16 mouse cellular contexts compared by ENCODE assay signal in the genomic region with DNA sequence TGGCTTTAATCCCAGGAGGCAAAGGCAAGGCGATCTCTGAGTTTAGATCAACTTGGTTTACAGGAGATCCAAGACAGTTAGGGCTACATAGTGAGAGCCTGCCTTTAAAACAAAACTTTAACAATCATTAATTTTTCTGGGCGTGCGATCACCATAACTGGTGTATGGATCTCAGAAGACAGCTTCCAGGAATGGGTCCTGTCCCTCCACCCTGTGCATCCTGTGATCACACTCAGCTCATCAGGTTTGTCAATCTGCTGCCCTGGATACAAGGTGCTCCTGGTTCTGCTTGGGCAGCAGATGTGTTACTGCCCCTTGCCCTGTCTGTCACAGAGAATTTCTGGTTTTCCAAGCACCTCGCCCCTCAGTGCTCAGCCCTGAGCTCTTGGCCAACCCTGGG. TPM values are rescaled to one million over a fixed set of nuclear protein-coding genes. Genes with fewer than 3 reads are reported as not detected.
DNase-seq lines count a peak whose midpoint lies in the region; ATAC-seq and TF ChIP-seq lines count a peak whose summit lies in the region.
"Had no signal": no experiment of that assay in that cellular context is flagged by ENCODE, and none has a peak within 500 bp of the region (broad histone marks: within the 10 kb centered on the region; RNA-seq: fewer than 3 reads in every experiment).

No protein-coding gene starts in this region.

- peaks cover 3% of the 10 kb centered on the region; the same call in 1 of the 2 replicates for H3K4me1 ChIP-seq in heart, embryonic 13.5 days
- peaks cover 21% of the 10 kb centered on the region for H3K4me1 ChIP-seq in liver, embryonic 12.5 days
- H3K4me1 ChIP-seq in liver, postnatal 0 days (ENCODE audit: insufficient read depth) = peaks cover 14% of the 10 kb centered on the region
- peaks cover 43% of the 10 kb centered on the region for H3K4me1 ChIP-seq in thymus, adult 2 months (replicated peaks; ENCODE audit: control insufficient read depth, insufficient read depth, low read length)
- H3K4me1 ChIP-seq: heart, embryonic 12.5 days had no signal

- no peak for TF ChIP-seq CTCF in liver, postnatal 0 days (IDR thresholded peaks at IDR 0.05; ENCODE audit: low read depth)
- TF ChIP-seq CTCF in thymus, adult 2 months (IDR thresholded peaks at IDR 0.05; ENCODE audit: borderline replicate concordance, control insufficient read depth, extremely low read depth, insufficient read depth, low read length, poor library complexity) = no peak

- no peaks in the 10 kb centered on the region for H3K36me3 ChIP-seq in heart, embryonic 13.5 days
- H3K36me3 ChIP-seq in liver, embryonic 12.5 days = no peaks in the 10 kb centered on the region
- H3K36me3 ChIP-seq in liver, postnatal 0 days (replicated peaks; ENCODE audit: insufficient read depth, low read length) = no peaks in the 10 kb centered on the region
- no peaks in the 10 kb centered on the region for H3K36me3 ChIP-seq in thymus, adult 2 months (ENCODE audit: control insufficient read depth, insufficient read depth, low read length)
- no peaks in the 10 kb centered on the region for H3K36me3 ChIP-seq in splenic B cell, adult 2 months (ENCODE audit: control insufficient read depth, insufficient read depth, low read length, poor library complexity, severe bottlenecking)
- H3K36me3 ChIP-seq: embryonic facial prominence, embryonic 15.5 days; heart, embryonic 12.5 days had no signal

- peaks cover 68% of the 10 kb centered on the region for H3K27me3 ChIP-seq in heart, embryonic 13.5 days (replicated peaks)
- H3K27me3 ChIP-seq in liver, embryonic 12.5 days (replicated peaks) = peaks cover 63% of the 10 kb centered on the region
- H3K27me3 ChIP-seq in liver, postnatal 0 days (ENCODE audit: insufficient read depth, low read length) = no peaks in the 10 kb centered on the region
- no peaks in the 10 kb centered on the region for H3K27me3 ChIP-seq in thymus, adult 2 months (ENCODE audit: control insufficient read depth, insufficient read depth, low read length)
- H3K27me3 ChIP-seq in splenic B cell, adult 2 months (ENCODE audit: control insufficient read depth, insufficient read depth, low read length, poor library complexity, severe bottlenecking) = no peaks in the 10 kb centered on the region
- H3K27me3 ChIP-seq: embryonic facial prominence, embryonic 15.5 days had no signal

- no peak for ATAC-seq in heart, embryonic 13.5 days (ENCODE audit: extremely low read depth, insufficient number of reproducible peaks, low FRiP score, low TSS enrichment)
- no peak for ATAC-seq in liver, embryonic 12.5 days
- no peak for ATAC-seq in liver, postnatal 0 days

- no peak for TF ChIP-seq EP300 in liver, postnatal 0 days (IDR thresholded peaks at IDR 0.05; ENCODE audit: low read depth)

- intact Hi-C loops in heart, postnatal 25 days (cut with DNase I) = no loop called here

- WGBS in heart, embryonic 13.5 days = 80% methylated on average over 4 of the region's 4 CpGs
- 80% methylated on average over 4 of the region's 4 CpGs for WGBS in liver, embryonic 12.5 days (ENCODE audit: insufficient replicate concordance)
- WGBS in liver, postnatal 0 days (ENCODE audit: insufficient replicate concordance) = 80% methylated on average over 4 of the region's 4 CpGs
- 79% methylated on average over 4 of the region's 4 CpGs for WGBS in thymus, adult 2 months

- H3K27ac ChIP-seq in heart, embryonic 13.5 days (replicated peaks) = no peak overlapping the region
- H3K27ac ChIP-seq in liver, embryonic 12.5 days = no peak overlapping the region
- no peak overlapping the region for H3K27ac ChIP-seq in liver, postnatal 0 days (ENCODE audit: low read depth)
- peak overlapping the region; percentile 81; the same call in 1 of the 2 replicates for H3K27ac ChIP-seq in thymus, adult 2 months (ENCODE audit: control insufficient read depth, insufficient read depth, low read length)
- H3K27ac ChIP-seq: embryonic facial prominence, embryonic 15.5 days had no signal

- no peak for DNase-seq in heart, postnatal 25 days (ENCODE audit: low spot score)
- no peak for DNase-seq in liver, postnatal 0 days
- DNase-seq in thymus, adult 2 months = no peak
- no peak for DNase-seq in thymus, postnatal 36 days
- DNase-seq in splenic B cell, adult 2 months (ENCODE audit: low read depth, low spot score) = peak; percentile 31
- no peak for DNase-seq in adrenal gland, postnatal 10 days
- DNase-seq: cerebellum, adult 9-11 months; kidney, adult 8-10 months; right cerebral cortex, postnatal 4 days had no signal

- peak overlapping the region; percentile 78; the same call in 1 of the 2 replicates for H3K4me2 ChIP-seq in heart, embryonic 13.5 days
- peak overlapping the region; percentile 95; the same call in 1 of the 2 replicates for H3K4me2 ChIP-seq in liver, embryonic 12.5 days
- no peak overlapping the region; the same call in 1 of the 2 replicates for H3K4me2 ChIP-seq in liver, postnatal 0 days (ENCODE audit: low read depth, low read length)

- H3K9ac ChIP-seq in heart, embryonic 13.5 days = no peak overlapping the region
- no peak overlapping the region; the same call in 1 of the 2 replicates for H3K9ac ChIP-seq in liver, embryonic 12.5 days
- H3K9ac ChIP-seq in liver, postnatal 0 days (replicated peaks) = no peak overlapping the region

- H3K4me3 ChIP-seq in heart, embryonic 13.5 days = no peak overlapping the region
- 0 out of 2 replicates have a peak overlapping the region, but pooled peaks have one; percentile 65 for H3K4me3 ChIP-seq in liver, embryonic 12.5 days
- H3K4me3 ChIP-seq in liver, postnatal 0 days (ENCODE audit: low read depth, low read length) = no peak overlapping the region
- H3K4me3 ChIP-seq in thymus, adult 2 months (ENCODE audit: control insufficient read depth, insufficient read depth, low read length) = no peak overlapping the region

- no peaks in the 10 kb centered on the region for H3K9me3 ChIP-seq in heart, embryonic 13.5 days
- H3K9me3 ChIP-seq in liver, embryonic 12.5 days (replicated peaks) = no peaks in the 10 kb centered on the region
- H3K9me3 ChIP-seq in liver, postnatal 0 days (ENCODE audit: low read length) = no peaks in the 10 kb centered on the region
- H3K9me3 ChIP-seq: embryonic facial prominence, embryonic 15.5 days; heart, embryonic 12.5 days had no signal

- TF ChIP-seq POLR2A in thymus, adult 2 months (IDR thresholded peaks at IDR 0.05; ENCODE audit: control insufficient read depth, extremely low read depth, insufficient read depth, low read length, poor library complexity) = no peak

RNA-seq across cellular contexts. Expression of gene Tmem161a, which starts 12.9 kb away (rescaled TPM):
- polyA plus RNA-seq in heart, embryonic 13.5 days (2015; fragmentation: Nextera tagmentation; extraction: Ambion mirVana) = 91.8 and 104 TPM in 2 replicates
- 10 to 100 TPM; 93.0 to 98.1 TPM for total RNA-seq in heart, postnatal 25 days (2021)
- 37.7 and 39.4 TPM in 2 replicates for polyA plus RNA-seq in liver, embryonic 12.5 days (2016; fragmentation: Nextera tagmentation; extraction: Ambion mirVana)
- polyA plus RNA-seq in liver, postnatal 0 days (2015; fragmentation: Nextera tagmentation; extraction: Ambion mirVana) = 17.3 and 20.2 TPM in 2 replicates
- polyA plus RNA-seq in thymus, adult 2 months (2012; rRNA removed) = 144 and 156 TPM in 2 replicates
- total RNA-seq in adrenal gland, postnatal 10 days (2021) = 10 to 100 TPM; 43.1 to 47.0 TPM

RNA-seq across cellular contexts. Expression of gene Mef2b, which starts 19.7 kb away (rescaled TPM):
- polyA plus RNA-seq in heart, embryonic 13.5 days (2015; fragmentation: Nextera tagmentation; extraction: Ambion mirVana) = 0.15 and 0.40 TPM in 2 replicates
- under 1 TPM in 1 of 2 experiments, not detected in 1; 0.31 TPM for total RNA-seq in heart, postnatal 25 days (2021)
- polyA plus RNA-seq in liver, embryonic 12.5 days (2016; fragmentation: Nextera tagmentation; extraction: Ambion mirVana) = 0.23 and 0.36 TPM in 2 replicates
- 0.11 TPM in 1 of 2 replicates, not detected in the other for polyA plus RNA-seq in liver, postnatal 0 days (2015; fragmentation: Nextera tagmentation; extraction: Ambion mirVana)
- polyA plus RNA-seq in thymus, adult 2 months (2012; rRNA removed) = 3.5 and 3.6 TPM in 2 replicates
- under 1 TPM; 0.36 to 0.54 TPM for total RNA-seq in adrenal gland, postnatal 10 days (2021)
- total RNA-seq: hematopoietic stem cell, adult 5-6 weeks; left cerebral cortex, postnatal 14 days had no signal
- polyA plus RNA-seq: heart, embryonic 12.5 days; liver, adult 2 months had no signal

RNA-seq across cellular contexts. Expression of gene Borcs8, which starts 19.9 kb away (rescaled TPM):
- polyA plus RNA-seq in heart, embryonic 13.5 days (2015; fragmentation: Nextera tagmentation; extraction: Ambion mirVana) = 36.1 and 40.0 TPM in 2 replicates
- total RNA-seq in heart, postnatal 25 days (2021) = 10 to 100 TPM; 21.2 to 25.5 TPM
- 25.1 and 28.8 TPM in 2 replicates for polyA plus RNA-seq in liver, embryonic 12.5 days (2016; fragmentation: Nextera tagmentation; extraction: Ambion mirVana)
- 17.6 and 18.8 TPM in 2 replicates for polyA plus RNA-seq in liver, postnatal 0 days (2015; fragmentation: Nextera tagmentation; extraction: Ambion mirVana)
- 174 and 178 TPM in 2 replicates for polyA plus RNA-seq in thymus, adult 2 months (2012; rRNA removed)
- total RNA-seq in adrenal gland, postnatal 10 days (2021) = 10 to 100 TPM; 45.0 to 48.5 TPM

RNA-seq across cellular contexts. Expression of gene Rfxank, which starts 20.3 kb away (rescaled TPM):
- polyA plus RNA-seq in heart, embryonic 13.5 days (2015; fragmentation: Nextera tagmentation; extraction: Ambion mirVana) = 15.1 and 17.0 TPM in 2 replicates
- 10 to 100 TPM; 20.9 to 21.5 TPM for total RNA-seq in heart, postnatal 25 days (2021)
- 9.6 and 9.8 TPM in 2 replicates for polyA plus RNA-seq in liver, embryonic 12.5 days (2016; fragmentation: Nextera tagmentation; extraction: Ambion mirVana)
- 3.6 TPM in 2 replicates for polyA plus RNA-seq in liver, postnatal 0 days (2015; fragmentation: Nextera tagmentation; extraction: Ambion mirVana)
- 49.7 and 58.2 TPM in 2 replicates for polyA plus RNA-seq in thymus, adult 2 months (2012; rRNA removed)
- total RNA-seq in adrenal gland, postnatal 10 days (2021) = 10 to 100 TPM; 18.0 to 23.9 TPM

RNA-seq across cellular contexts. Expression of gene Nr2c2ap, which starts 28.1 kb away (rescaled TPM):
- 30.5 and 34.3 TPM in 2 replicates for polyA plus RNA-seq in heart, embryonic 13.5 days (2015; fragmentation: Nextera tagmentation; extraction: Ambion mirVana)
- 1 to 10 TPM; 5.4 to 7.6 TPM for total RNA-seq in heart, postnatal 25 days (2021)
- polyA plus RNA-seq in liver, embryonic 12.5 days (2016; fragmentation: Nextera tagmentation; extraction: Ambion mirVana) = 30.9 and 33.0 TPM in 2 replicates
- 13.5 and 14.9 TPM in 2 replicates for polyA plus RNA-seq in liver, postnatal 0 days (2015; fragmentation: Nextera tagmentation; extraction: Ambion mirVana)
- polyA plus RNA-seq in thymus, adult 2 months (2012; rRNA removed) = 20.7 and 26.9 TPM in 2 replicates
- total RNA-seq in adrenal gland, postnatal 10 days (2021) = 10 to 100 TPM; 15.7 to 16.1 TPM
